Mouse (Mus musculus): ENCODE measurements around the gene Zfp119b. TPM values are rescaled to one million over a fixed set of nuclear protein-coding genes. Genes with fewer than 3 reads are reported as not detected.
A peak's percentile ranks its signal among the peaks of the same experiment; 100 is the strongest.
"Not testable (repeated sequence)": the region's sequence is repeated elsewhere in the genome, so short reads cannot be mapped to it uniquely, and the experiment has no call there.

Zfp119b gene
- total RNA-seq, 2 experiments from 2014 or later: 3.8 to 4.0 TPM

- DNase-seq (ENCODE audit: low spot score in 2 of 2): peak in 1 of 2 experiments; percentile 15
These were observed 8.7 kb upstream of the Zfp119b start for GRCm38 (mm10) chr17:55957726-55958583.

- peak; percentile 50 to 75 for DNase-seq (ENCODE audit: low spot score in 2 of 2)
These were observed 7.9 kb upstream of the Zfp119b start for GRCm38 (mm10) chr17:55957168-55957567.

DNA sequence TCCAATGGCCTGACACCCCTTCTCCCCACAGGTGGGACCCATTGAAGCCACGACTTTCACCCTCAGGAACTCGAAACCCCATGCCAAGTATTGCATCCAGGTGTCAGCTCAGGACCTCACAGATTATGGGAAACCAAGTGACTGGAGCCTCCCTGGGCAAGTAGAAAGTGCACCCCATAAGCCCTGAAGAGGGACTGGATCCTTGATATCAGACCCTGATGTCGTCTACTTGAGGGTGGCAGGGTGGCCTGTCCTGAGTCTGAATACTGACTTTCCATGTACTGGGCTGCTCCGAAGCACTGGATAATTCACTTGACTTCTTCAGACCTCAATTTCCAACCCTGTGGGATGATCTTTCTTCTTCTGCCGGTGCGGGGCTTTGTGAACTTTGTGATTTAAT, 7.3 kb upstream of the Zfp119b start:
- peak; percentile 6 to 12 for DNase-seq (ENCODE audit: low spot score in 2 of 2)

GRCm38 (mm10) chr17:55956129-55956528, 6.8 kb upstream of the Zfp119b start:
- peak; percentile 20 to 26 for DNase-seq (ENCODE audit: low spot score in 2 of 2)

DNA sequence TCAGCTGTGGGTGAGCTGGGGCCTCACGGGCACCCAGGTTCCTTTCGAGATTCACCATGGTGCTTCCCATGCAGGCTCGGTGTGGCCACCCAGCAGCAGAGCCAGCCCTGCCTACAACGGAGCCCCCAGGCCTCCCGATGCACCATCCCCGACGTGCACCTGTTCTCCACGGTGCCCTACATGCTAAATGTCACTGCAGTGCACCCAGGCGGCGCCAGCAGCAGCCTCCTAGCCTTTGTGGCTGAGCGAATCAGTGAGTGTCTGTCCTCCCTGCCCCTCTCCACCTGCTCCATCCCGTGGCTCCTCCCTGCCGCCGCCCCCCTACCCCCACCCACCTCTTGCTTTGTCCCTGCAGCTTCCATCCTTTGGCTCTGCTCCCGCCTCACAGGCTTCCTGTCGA, 4.9 kb upstream of the Zfp119b start:
- DNase-seq (ENCODE audit: low spot score in 2 of 2): no peak

DNA sequence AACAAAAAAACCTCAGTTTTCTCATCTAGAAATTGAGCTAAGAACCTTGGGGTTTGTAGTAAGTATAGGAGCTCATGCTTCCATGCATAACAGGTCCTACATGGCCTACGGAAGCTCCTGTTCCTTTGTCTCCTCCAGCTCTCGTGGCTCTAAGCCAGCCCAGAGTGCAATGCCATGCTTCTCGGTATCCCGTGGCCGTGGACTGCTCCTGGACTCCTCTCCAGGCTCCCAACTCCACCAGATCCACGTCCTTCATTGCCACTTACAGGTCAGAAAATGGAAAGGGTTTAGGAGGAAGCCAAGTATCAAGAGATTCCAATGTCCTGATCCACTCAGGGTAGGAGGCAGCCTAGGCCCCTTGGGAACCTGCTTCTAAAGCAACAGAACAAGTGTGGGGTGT, 4.5 kb upstream of the Zfp119b start:
- no peak for DNase-seq (ENCODE audit: low spot score in 2 of 2)

DNA sequence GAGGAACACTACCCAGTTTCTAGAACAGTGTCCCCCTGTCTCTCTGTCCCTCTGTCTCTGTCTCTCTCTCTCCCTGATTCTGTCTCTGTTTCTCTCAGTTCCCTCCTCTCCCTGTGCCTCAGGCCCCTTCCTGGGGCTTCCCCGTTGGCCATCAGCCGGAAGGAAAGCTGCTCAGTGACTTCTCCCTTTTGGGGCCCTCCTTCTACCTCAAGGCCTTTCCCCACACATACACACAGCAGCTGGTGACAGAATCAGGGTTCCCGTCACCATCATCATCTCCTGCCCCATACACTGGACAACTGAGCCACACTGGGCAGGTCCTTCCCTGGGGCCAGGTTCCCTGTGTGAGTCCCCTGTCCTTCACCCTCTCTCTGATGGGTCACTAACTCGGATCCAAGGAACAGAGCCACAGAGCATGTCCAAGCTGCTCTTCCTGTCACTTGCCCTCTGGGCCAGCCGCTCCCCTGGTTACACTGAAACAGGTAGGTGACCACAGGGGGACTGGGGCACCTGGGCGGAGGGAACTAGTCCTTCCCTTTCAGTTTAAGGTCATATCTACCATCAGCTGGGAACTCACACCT, 3.2 kb upstream of the Zfp119b start, which contains the start of gene Ebi3:
TSS of gene Ebi3 (plus strand) at position 194 of the 581 bp plus-strand sequence.
- DNase-seq (ENCODE audit: low spot score in 2 of 2): no peak

- no peak for DNase-seq (ENCODE audit: low spot score in 2 of 2)
These were observed 2.7 kb upstream of the Zfp119b start for GRCm38 (mm10) chr17:55952041-55952440.

- no peak for DNase-seq (ENCODE audit: low spot score in 2 of 2)
These were observed 1.3 kb upstream of the Zfp119b start for GRCm38 (mm10) chr17:55950601-55951000.

GRCm38 (mm10) chr17:55948647-55949046, 653 bp downstream of the Zfp119b start:
- DNase-seq (ENCODE audit: low spot score in 2 of 2): no peak

DNA sequence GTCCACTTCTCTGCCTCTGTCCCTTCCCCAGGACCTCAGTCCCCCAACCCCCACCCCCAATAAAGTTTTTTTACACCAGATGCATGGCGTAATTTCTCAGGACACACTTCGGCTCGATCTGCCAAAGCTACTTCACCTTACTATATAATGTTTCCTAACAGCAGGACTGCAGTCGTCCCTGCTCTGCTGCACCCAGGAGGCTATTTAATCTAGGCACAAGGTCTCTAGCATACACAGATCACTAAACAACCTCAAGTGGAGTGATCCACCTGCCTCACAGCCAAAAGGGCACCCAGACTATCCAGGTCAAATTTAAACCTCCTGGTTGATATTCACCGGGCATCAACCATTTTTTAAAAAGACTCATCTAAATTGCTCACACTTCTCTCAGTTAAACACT, 3.6 kb downstream of the Zfp119b start:
- DNase-seq (ENCODE audit: low spot score in 2 of 2): no peak

DNA sequence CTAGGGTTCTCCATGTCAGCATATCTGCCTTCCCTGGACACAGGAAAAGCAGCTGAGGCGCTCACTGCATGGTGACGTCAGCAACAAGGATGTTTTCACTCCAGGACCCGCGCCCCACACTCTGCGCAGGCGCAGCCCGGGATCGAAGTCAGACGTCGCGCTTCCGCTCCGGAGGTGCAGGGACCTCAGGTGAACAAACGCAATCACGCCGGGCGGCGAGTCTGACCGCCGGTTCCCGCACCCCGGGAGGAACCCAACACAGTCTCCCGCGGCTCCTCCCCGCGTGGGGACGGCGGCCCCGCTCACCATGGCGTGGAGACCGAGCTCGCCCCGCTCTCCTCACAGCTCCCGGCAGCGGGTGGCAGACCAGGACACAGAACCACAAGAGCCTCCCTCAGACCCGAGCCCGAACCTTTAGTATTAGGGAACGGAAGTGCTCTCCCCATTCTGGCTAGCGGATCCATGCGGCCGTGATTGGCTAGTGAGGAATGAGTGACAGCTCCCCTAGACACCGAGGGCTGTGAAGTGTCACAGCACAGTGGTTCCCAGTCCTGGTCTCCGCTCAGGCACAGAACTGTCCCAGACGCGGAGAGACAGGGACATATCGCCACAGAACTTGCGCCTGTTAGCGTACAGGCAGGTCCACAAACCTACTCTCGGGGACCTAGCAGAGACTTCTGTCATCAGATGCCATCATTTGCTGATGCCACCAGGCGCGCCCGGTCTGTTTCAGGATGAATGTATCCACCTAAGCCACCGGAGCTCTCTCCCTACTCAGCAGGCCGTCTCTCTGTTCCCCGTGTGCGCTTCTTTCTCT, 4.2 kb downstream of the Zfp119b start:
- DNase-seq (ENCODE audit: low spot score in 2 of 2): peak; percentile 71 to 89

GRCm38 (mm10) chr17:55944387-55944865, 4.9 kb downstream of the Zfp119b start:
- not testable (repeated sequence) for DNase-seq (ENCODE audit: low spot score in 2 of 2)

- DNase-seq (ENCODE audit: low spot score in 2 of 2): no peak
These were observed 16.1 kb downstream of the Zfp119b start for GRCm38 (mm10) chr17:55933191-55933590.

DNA sequence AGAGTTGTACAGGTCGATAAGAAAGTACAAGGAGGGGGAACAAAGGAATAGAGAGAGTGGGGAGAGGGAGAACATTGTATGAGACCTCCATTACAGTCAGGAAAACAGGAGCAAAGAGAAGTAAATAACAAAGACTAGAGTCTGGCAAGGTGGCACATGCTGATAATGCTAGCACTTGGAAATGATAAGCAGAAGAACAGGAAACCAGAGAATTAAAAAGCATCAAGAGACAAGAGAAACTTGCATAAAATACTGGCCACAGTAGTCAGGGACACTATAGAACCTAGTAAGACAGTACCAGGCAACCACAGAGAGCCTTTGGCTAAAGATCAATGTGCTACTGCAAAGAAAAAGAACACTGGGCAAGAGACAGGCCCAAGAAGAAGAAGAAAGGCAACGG, 16.7 kb downstream of the Zfp119b start:
- no peak for DNase-seq (ENCODE audit: low spot score in 2 of 2)

- DNase-seq (ENCODE audit: low spot score in 2 of 2): peak in 1 of 2 experiments; percentile 42
These were observed 17.5 kb downstream of the Zfp119b start for GRCm38 (mm10) chr17:55931553-55932502.

- no peak for DNase-seq (ENCODE audit: low spot score in 2 of 2)
These were observed 42.6 kb downstream of the Zfp119b start for GRCm38 (mm10) chr17:55906669-55907068.

DNA sequence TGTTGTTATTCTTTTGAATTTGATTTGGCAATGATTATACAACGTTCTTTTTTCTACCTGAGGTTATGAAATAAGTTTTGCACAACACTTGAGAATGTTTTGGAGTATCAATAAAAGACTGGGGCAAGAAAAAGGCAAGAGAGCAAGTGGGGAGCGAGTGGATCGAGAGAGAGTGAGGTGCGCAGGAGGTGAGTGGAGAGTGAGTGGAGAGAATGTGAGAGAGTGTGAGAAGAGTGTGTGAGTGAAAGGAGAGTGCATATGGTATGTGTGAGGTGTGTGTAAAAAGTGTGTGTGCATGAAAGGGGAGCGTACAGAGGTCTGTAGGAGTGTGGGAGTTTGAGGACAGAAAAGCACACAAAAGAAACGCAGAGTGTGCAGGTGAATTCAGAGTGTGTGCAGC, 45.2 kb downstream of the Zfp119b start:
- DNase-seq (ENCODE audit: low spot score in 2 of 2): no peak

GRCm38 (mm10) chr17:55903687-55904086, 45.6 kb downstream of the Zfp119b start:
- no peak for DNase-seq (ENCODE audit: low spot score in 2 of 2)

GRCm38 (mm10) chr17:55903087-55903486, 46.2 kb downstream of the Zfp119b start:
- no peak for DNase-seq (ENCODE audit: low spot score in 2 of 2)

All from gastrocnemius, postnatal 4 days (tissue).